Mouse (Mus musculus) bone marrow macrophage, adult 2 months (primary cell): Measurements from ENCODE around the gene Ip6k3. TPM values are rescaled to one million over a fixed set of nuclear protein-coding genes. Genes with fewer than 3 reads are reported as not detected.

Source experiments
- H3K27ac ChIP-seq: 2 replicates; pipeline ENCODE4 v1.5.1; 2012; ENCODE audit warnings: low read depth, low read length; ENCODE audit not compliant: insufficient read depth
- H3K4me1 ChIP-seq: 2 replicates; pipeline ENCODE4 v1.6.1; 2012; ENCODE audit warnings: low read length; ENCODE audit not compliant: control insufficient read depth, insufficient read depth
- H3K4me3 ChIP-seq: 2 replicates; pipeline ENCODE4 v1.5.1; 2012; ENCODE audit warnings: mild to moderate bottlenecking, low read length, moderate library complexity; ENCODE audit not compliant: insufficient read depth
- CTCF ChIP-seq: IDR thresholded peaks from 2 replicates; pipeline ENCODE4 v1.5.1; 2012; ENCODE audit warnings: low read depth, mild to moderate bottlenecking, low read length, moderate library complexity
- POLR2A ChIP-seq: IDR thresholded peaks from 2 replicates; pipeline ENCODE4 v1.6.1; 2012; ENCODE audit warnings: mild to moderate bottlenecking, low read depth, low read length, borderline replicate concordance
- polyA plus RNA-seq: library from polyadenylated mRNA; stranded (reverse); fragments of >200 nt; gene quantifications from 2 replicates; pipeline ENCODE4 v1.2.4, GENCODE M21; 2012; ENCODE audit not compliant: missing spikeins, insufficient read depth, insufficient read length

Gene Ip6k3
- polyA plus RNA-seq, 1 experiment = not detected

DNA sequence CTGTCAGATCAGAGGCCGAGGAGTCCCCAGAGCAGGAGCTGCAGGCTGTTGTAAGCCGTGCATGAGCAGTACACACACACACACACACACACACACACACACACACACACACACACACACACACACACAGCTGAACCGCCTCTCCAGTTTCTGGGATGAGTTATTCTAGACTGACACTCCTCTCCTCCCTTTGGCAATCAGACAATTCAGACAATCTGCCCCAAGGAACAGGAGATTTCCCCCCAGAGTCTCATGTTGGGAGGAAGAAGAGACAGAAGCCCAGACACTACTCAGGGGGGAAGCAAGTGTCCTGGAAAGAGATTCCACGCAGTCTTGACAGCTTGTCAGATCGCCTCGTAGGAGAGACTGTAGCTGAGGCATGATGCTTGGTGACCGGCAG, 28.3 kb downstream of the Ip6k3 start:
- TF ChIP-seq POLR2A (no peak), CTCF (no peak)
- H3K4me3 ChIP-seq = no peak overlapping the region
- no peak overlapping the region for H3K27ac ChIP-seq

DNA sequence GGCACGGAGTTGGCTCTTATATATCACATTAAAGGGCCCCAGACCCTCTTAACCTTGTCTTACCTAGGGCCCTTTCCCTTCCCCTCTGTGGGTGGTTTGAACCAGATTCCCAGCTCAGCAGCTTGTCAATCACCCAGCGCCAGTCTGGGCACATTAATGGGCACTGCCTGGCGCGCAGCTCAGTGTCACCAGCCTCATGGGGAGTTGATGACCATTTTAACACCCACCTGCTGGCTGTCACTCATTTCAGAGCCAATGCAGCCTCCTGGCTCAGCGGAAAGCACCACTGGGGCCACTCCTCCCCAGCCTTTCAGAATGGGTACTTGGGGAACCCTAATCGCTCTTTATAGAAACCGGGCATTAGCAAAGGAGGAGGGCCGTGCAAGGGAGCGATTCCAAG, 29.2 kb downstream of the Ip6k3 start:
- peaks cover 3% of the 10 kb centered on the region; the same call in 1 of the 2 replicates for H3K4me1 ChIP-seq
- TF ChIP-seq CTCF (no peak), POLR2A (no peak)
- no peak overlapping the region for H3K4me3 ChIP-seq
- H3K27ac ChIP-seq = no peak overlapping the region

More for the DNA sequence above, 28.3 kb downstream of the Ip6k3 start:
- peaks cover 3% of the 10 kb centered on the region; the same call in 1 of the 2 replicates for H3K4me1 ChIP-seq

DNA sequence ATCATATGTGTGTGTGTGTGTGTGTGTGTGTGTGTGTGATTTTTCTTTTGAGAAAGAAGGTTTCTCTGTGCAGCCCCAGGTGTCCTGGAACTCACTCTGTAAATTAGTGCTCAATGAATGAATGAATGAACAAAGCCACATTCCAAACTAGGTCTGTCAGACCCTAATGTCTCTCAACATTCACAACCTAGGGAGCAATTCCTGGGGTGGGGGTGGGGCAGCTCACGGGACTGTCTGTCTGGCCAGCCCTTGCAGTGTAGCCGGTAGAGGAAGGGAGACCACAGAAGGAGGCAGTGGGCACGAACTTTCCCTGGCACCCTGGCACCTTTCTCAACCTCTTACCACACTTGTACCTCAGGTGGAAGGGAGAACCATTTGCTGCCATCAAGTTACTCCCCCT, 32.9 kb downstream of the Ip6k3 start:
- TF ChIP-seq CTCF (no peak), POLR2A (no peak)
- peaks cover 15% of the 10 kb centered on the region for H3K4me1 ChIP-seq

DNA sequence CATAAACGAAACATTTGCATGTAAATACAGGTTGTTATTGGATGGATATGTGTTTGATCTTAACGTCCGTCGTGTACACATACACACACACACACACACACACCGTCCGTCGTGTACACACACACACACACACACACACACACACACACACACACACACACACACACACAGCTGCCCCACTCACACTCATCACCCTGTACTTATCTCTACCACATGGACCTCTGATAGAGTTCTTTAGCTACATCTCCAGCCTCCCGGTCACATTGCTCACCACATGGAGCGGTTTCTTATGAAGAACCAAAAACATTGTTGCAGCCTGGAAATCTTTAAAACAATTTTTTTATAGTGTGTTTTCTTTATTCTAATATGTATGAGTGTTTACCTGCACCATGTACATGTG, 33.4 kb downstream of the Ip6k3 start:
- TF ChIP-seq POLR2A (no peak), CTCF (no peak)
- Histone ChIP-seq H3K27ac (no peak overlapping the region), H3K4me1 (peaks cover 15% of the 10 kb centered on the region), H3K4me3 (peak overlapping the region; percentile 78)

More for the DNA sequence above, 32.9 kb downstream of the Ip6k3 start:
- no peak overlapping the region for H3K4me3 ChIP-seq
- H3K27ac ChIP-seq = no peak overlapping the region

DNA sequence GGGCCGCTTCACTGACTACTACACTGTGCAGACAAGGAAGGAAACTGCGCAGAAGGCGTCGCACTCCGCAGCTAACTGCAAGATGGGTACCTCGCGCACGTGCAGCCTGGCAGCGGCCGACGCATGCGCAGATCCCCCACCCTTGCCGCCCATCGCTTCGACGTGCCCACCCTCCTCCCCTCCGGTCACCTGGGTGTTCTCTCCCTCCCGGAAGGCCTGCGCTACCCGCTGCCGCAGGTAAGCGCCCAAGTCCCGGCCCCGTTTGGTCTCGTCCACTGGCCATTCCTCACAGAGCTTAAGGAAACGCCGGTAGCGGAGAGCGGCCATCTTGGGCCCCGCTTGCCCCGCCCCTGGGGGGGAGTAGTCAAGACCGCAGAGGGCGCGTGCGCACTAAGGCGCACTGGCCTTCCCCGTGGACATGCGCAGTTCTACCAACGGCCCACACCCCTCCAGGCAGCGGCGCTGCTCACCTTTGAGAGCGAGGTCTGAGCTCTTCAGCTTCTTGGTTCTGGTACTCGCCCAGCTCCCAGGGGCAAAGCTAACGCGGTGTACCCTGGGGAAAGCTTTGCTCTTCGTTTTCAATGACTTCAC, 33.9 kb downstream of the Ip6k3 start, which contains the start of gene Uqcc2:
TSS of gene Uqcc2 (minus strand) at position 366 of the 591 bp plus-strand sequence.
- H3K27ac ChIP-seq = peak within 1 kb of the TSS; percentile 38
- peaks cover 15% of the 10 kb centered on the region for H3K4me1 ChIP-seq
- TF ChIP-seq CTCF (0 out of 2 replicates have a peak, but pooled peaks have one; percentile 21), POLR2A (0 out of 2 replicates have a peak, but pooled peaks have one; percentile 23)
- peak within 1 kb of the TSS; percentile 78 for H3K4me3 ChIP-seq

DNA sequence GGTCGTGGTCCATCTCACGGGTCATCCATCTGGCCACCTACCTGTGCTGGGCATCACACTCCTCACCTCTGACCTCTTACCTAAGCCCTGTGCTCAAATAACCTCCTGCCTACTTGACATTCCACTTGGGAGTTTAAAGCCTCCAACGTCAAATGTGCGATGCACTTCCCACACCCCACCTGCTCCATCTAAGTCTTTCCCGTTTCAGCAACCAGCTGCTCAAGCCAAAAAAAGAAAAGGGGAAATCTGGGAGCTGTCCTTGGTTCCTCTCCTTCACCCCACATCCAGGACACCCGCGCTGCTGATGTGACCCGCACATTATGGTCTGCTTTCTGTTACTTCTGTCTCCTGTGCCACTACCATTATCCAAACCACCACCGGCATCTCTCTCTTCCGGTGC, 35.4 kb downstream of the Ip6k3 start:
- Histone ChIP-seq H3K4me3 (no peak overlapping the region), H3K27ac (no peak overlapping the region), H3K4me1 (peaks cover 15% of the 10 kb centered on the region)
- no peak for TF ChIP-seq CTCF
- TF ChIP-seq POLR2A = no peak

DNA sequence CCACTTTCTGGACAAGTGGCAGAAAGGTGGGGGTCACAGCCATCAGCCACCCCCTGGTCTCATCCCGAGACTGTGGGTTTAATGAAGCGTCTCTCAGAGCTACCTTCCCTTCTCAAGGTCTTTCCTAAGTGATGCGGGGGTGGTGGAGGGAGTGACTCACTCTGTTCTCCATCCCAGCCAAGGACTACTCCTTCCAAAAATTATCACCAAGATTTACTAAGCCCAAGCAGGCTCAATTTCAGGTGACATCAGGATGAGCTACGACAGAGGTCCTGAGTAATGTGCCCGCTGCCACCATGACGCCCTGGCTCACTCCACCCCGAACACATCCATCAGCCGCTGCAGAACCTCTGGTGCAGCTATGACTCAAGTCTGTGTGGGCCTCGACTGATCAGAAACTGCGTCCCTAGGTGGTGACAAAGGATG, 36.3 kb downstream of the Ip6k3 start:
- H3K4me1 ChIP-seq = peaks cover 15% of the 10 kb centered on the region
- H3K4me3 ChIP-seq = no peak overlapping the region
- no peak overlapping the region for H3K27ac ChIP-seq
- TF ChIP-seq POLR2A (no peak), CTCF (no peak)

DNA sequence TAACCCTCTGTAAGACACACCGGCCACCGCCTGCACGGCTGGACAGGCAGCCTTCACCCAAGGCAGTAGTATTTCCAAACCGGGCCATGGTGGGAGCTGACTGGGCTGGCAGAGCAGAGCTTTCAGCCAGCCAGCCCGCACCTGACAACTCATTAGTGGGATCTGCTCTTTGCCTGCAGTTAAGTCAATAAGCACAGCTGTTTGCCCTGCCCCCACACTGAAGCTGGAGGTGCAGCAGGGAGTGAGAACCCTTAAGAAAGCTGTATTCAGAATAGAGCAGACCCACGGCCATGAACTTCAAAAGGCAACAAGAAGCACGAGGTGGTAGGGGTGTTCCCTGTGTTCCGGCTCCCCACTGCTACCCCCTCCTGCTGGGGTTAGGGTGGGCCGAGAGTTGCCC, 37.3 kb downstream of the Ip6k3 start:
- no peak overlapping the region for H3K27ac ChIP-seq
- H3K4me3 ChIP-seq = no peak overlapping the region
- H3K4me1 ChIP-seq = peaks cover 15% of the 10 kb centered on the region
- TF ChIP-seq CTCF = no peak

DNA sequence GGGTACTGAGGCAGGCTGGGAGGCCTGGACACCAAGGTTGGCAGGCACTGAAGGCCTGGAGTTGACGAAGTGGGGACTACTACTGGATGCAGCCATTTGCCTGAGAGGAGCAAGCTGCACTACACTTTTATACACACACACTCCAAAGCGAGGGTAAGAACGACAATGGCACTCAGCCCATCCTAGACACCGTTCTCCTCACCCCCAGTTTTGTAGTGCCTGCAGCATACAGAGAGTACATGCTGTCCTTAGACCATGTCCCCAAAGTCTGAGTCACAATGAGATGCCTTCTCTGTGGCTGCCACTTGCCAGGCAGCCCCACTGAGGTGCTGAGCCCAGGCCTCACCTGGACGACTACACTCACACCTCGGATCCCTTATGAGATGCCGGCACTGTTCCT, 37.8 kb downstream of the Ip6k3 start:
- Histone ChIP-seq H3K27ac (no peak overlapping the region), H3K4me1 (peaks cover 15% of the 10 kb centered on the region), H3K4me3 (no peak overlapping the region)
- TF ChIP-seq POLR2A = no peak
- TF ChIP-seq CTCF = no peak

DNA sequence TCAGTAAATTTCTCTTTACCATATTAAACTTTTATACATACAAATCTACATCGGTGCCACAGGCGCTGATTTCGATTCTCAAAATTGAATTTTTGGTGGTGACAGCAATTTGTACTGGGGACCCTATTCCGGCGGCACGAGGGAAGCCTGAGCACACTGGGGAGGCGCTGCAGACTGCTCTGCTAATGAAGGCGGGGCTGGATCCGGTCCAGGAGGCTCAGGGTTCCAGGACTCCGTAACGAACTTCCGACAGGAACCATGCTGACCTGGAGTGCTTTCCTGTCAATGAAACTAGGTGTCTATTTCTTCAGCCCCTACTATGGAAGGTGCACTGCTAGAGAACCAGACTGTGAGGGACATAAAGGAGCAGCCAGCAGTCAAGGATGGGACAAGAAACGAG, 38.3 kb downstream of the Ip6k3 start:
- Histone ChIP-seq H3K27ac (no peak overlapping the region), H3K4me1 (peaks cover 15% of the 10 kb centered on the region), H3K4me3 (no peak overlapping the region)
- TF ChIP-seq POLR2A (no peak), CTCF (no peak)

DNA sequence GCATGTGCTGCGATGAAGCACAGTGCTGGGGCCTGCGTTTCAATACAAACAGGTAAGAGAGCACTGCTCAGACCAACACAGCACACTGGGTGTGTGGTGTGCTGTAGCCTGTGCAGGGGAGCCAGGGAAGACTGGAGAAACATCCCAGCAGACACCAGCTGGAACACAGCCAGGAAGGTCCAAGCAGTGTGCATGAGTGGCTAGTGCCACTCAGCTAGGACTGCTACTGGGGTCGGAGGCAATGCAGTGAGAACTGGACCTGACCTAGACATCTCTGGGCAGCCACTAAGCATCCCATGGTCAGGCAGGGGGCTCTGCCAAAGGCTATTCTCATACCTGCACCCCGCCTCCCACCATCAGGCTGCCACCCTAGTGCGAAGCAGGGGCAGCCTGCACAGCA, 39.4 kb downstream of the Ip6k3 start:
- TF ChIP-seq CTCF = no peak
- TF ChIP-seq POLR2A = no peak
- Histone ChIP-seq H3K27ac (no peak overlapping the region), H3K4me1 (peaks cover 13% of the 10 kb centered on the region), H3K4me3 (no peak overlapping the region)

DNA sequence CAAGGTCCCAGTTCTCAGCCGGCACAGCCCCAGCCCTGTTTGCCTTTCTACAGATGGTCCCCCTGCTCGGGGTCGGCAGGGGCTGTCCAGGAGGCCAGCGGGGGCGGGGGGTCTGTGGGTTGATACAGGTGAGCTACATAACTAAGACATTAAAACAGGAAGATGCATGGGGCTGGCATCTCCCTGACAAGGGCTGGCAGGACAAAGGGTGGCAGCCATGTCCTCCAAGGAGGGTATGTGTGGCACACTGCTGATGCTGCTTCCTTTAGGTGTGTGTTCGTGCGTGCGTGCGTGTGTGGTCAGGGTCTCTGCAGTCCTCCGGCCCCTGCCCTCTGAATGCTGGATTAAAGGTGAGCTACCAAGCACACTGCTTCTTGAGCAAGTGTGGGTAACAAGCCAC, 40.6 kb downstream of the Ip6k3 start:
- TF ChIP-seq POLR2A (no peak), CTCF (no peak)
- Histone ChIP-seq H3K4me3 (no peak overlapping the region), H3K27ac (no peak overlapping the region), H3K4me1 (peaks cover under 1% of the 10 kb centered on the region; the same call in 1 of the 2 replicates)
